Mouse (Mus musculus) hindbrain, embryonic 10.5 days (tissue): ENCODE results near the gene Trappc6b. TPM values are rescaled to one million over a fixed set of nuclear protein-coding genes. Genes with fewer than 3 reads are reported as not detected.
"Not testable (repeated sequence)": the region's sequence is repeated elsewhere in the genome, so short reads cannot be mapped to it uniquely, and the experiment has no call there.

Source experiments
- DNase-seq: peaks from one replicate; pipeline ENCODE4 v3.0.0-alpha.2; 2017; ENCODE audit warnings: low spot score
- H3K27ac ChIP-seq: fragments of 300-500 bp; sonication (generic); 2 replicates; pipeline ENCODE4 v1.5.1; 2016; ENCODE audit warnings: mild to moderate bottlenecking, moderate library complexity
- H3K27me3 ChIP-seq: fragments of 300-500 bp; sonication (generic); 2 replicates; pipeline ENCODE4 v1.6.1; 2016; ENCODE audit warnings: mild to moderate bottlenecking; ENCODE audit not compliant: poor library complexity, insufficient read depth, severe bottlenecking
- H3K36me3 ChIP-seq: fragments of 300-500 bp; sonication (generic); 2 replicates; pipeline ENCODE4 v1.6.1; 2016; ENCODE audit warnings: mild to moderate bottlenecking, moderate library complexity
- H3K4me1 ChIP-seq: fragments of 300-500 bp; sonication (generic); replicated peaks from 2 replicates; pipeline ENCODE4 v1.6.1; 2016; ENCODE audit warnings: mild to moderate bottlenecking
- H3K4me3 ChIP-seq: fragments of 300-500 bp; sonication (generic); 2 replicates; pipeline ENCODE4 v1.5.1; 2016; ENCODE audit warnings: mild to moderate bottlenecking, moderate library complexity
- H3K9me3 ChIP-seq: fragments of 300-500 bp; sonication (generic); 2 replicates; pipeline ENCODE4 v1.6.1; 2016; ENCODE audit warnings: mild to moderate bottlenecking, moderate library complexity
- WGBS: fragments of 180-500 bp; shearing (Covaris S2); methylation state at CpG from one replicate; pipeline ENCODE4 v1.1.7; 2016; 5-methylcytosine and 5-hydroxymethylcytosine counted together
- polyA plus RNA-seq: library from polyadenylated mRNA; unstranded; fragments of >200 nt; fragmentation: Nextera tagmentation; extraction: Ambion mirVana; gene quantifications from 2 replicates; pipeline ENCODE4 v1.2.1, GENCODE M21; 2016

Gene Trappc6b
- polyA plus RNA-seq, 1 experiment from 2014 or later: 84.8 TPM

DNA sequence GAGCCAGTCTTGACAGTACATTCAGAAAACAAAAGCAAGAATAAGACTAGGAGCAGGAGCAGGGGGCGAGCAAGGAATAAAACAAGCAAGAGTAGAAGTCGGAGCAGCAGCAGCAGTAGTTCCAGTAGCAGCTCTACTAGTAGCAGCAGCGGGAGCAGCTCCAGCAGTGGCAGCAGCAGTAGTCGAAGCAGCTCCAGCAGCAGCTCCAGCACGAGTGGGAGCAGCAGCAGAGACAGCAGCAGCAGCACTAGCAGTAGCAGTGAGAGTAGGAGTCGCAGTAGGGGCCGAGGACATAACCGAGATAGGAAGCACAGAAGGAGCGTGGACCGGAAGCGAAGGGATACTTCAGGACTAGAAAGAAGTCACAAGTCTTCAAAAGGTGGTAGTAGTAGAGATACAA, 11.0 kb upstream of the Trappc6b start:
- Histone ChIP-seq H3K27ac (no peak overlapping the region), H3K27me3 (no peaks in the 10 kb centered on the region), H3K36me3 (peaks cover 75% of the 10 kb centered on the region), H3K4me3 (no peak overlapping the region), H3K9me3 (no peaks in the 10 kb centered on the region), H3K4me1 (peaks cover 7% of the 10 kb centered on the region)
- no peak for DNase-seq
- 93% methylated on average over 11 of the region's 11 CpGs for WGBS

DNA sequence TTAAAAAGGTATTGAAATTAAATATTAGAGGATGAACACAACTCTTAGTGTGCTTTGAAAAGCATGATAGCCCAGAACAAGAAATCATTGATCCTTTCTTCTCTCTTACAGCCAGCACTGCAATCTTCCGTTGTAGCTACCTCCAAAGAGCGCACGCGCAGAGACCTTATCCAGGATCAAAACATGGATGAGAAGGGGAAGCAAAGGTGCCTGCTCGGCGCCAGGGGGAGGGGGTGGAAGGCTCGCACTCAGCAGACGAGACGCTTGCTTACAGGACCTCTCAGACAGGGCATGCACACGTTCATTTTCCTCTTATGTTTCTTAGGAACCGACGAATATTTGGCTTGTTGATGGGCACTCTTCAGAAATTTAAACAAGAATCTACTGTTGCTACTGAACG, 7.5 kb upstream of the Trappc6b start:
- Histone ChIP-seq H3K27me3 (no peaks in the 10 kb centered on the region), H3K36me3 (peaks cover 59% of the 10 kb centered on the region), H3K4me3 (no peak overlapping the region), H3K4me1 (peaks cover 14% of the 10 kb centered on the region), H3K27ac (no peak overlapping the region), H3K9me3 (no peaks in the 10 kb centered on the region)
- 94% methylated on average over 13 of the region's 13 CpGs for WGBS
- no peak for DNase-seq

DNA sequence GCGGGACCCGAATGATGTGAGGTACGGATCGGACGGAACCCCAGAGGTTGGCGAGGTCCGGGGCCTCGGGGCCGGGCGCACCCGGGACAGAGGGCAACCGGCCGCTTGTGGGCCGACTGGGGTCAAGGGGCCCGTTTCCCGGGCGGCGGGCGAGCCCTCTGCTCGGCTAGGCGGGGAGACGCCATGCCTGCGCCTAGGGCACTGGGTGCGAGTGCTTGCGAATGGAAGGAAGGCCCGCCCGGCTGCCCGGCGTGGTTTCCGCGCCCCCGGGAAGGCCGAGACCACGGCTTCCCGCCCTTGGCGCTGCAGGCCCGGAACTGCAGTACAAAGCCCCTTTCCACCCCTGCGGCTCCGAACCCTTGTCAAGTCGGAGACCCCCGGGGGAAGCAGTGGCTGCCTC, 5.8 kb upstream of the Trappc6b start:
- Histone ChIP-seq H3K9me3 (no peaks in the 10 kb centered on the region), H3K27ac (peak overlapping the region; percentile 98), H3K36me3 (peaks cover 42% of the 10 kb centered on the region), H3K27me3 (no peaks in the 10 kb centered on the region), H3K4me1 (peaks cover 14% of the 10 kb centered on the region), H3K4me3 (peak overlapping the region; percentile 98)
- under 1% methylated on average over 41 of the region's 41 CpGs for WGBS
- DNase-seq: no peak

DNA sequence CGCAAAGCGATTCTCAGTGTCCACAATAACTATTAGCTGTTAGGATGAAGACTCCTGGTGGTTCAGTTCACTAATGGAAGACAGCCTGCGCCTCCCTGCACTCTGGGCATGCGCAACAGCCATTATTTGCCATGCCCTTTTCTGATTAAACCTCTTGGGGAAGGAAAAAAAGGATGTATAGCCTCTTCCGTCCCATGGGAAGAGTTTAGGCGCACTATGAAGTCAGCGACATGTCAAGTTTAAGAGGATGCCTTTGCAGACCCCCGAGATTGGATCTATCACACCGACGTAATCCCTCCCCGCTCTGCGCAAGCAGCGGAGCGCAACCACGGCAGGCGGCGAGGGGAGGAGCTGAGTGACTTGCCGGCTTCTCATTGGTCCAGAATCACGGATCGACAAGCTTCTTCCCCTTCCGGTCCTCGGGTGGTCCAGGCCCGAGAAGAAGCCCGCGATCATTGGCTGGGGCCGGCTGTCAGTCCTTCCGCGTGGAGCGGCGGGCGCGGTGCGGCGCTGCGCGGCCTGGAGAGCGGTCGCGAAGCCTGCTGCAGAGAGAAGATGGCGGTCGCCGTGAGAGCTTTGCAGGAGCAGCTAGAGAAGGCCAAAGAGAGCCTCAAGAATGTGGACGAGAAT, 5.3 kb upstream of the Trappc6b start, which contains the start of gene Pnn:
Pnn (plus strand) TSS at position 437 of the 630 bp plus-strand sequence.
- H3K9me3 ChIP-seq: no peaks in the 10 kb centered on the region
- no peaks in the 10 kb centered on the region for H3K27me3 ChIP-seq
- under 1% methylated on average over 43 of the region's 43 CpGs for WGBS
- H3K4me3 ChIP-seq: peak within 1 kb of the TSS; percentile 98
- peaks cover 14% of the 10 kb centered on the region for H3K4me1 ChIP-seq
- peak; percentile 97 for DNase-seq
- peaks cover 36% of the 10 kb centered on the region for H3K36me3 ChIP-seq
- H3K27ac ChIP-seq: peak within 1 kb of the TSS; percentile 98

DNA sequence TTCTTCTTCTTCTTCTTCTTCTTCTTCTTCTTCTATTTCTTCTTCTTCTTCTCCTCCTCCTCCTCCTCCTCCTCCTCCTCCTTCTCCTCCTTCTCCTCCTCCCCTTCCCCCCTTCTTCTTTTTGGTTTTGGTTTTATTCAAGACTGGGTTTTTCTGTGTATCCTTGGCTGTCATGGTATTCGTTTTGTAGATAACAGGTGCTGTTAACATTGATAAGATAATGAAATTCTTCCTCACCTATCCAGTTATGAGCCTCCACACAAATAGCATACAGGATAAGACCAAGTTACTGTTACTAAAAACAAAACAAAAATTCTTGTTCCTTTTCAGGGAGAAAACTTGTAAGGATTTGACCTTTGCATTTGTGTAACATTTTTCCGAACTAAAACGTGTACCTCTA, 4.5 kb upstream of the Trappc6b start:
- WGBS: 83% methylated on average over 3 of the region's 3 CpGs
- DNase-seq: no peak

DNA sequence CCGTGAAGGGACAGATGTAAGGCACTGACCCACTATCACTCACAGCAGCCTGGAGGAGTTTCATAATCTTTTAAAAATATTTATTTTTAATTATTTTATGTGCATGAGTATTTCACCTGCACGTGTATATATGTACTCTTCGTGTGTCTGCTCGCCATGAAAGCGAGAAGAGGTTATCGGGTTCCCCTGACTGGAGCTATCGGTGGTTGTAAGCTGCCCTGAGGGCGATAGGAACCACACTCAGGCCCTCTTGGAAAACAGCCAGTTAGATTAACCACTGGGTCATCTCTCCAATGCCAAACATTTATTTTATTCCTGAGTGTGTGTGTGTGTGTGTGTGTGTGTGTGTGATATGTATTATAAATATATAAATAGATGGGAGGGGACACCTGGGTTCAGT, 3.6 kb upstream of the Trappc6b start:
- H3K36me3 ChIP-seq: peaks cover 19% of the 10 kb centered on the region
- H3K27ac ChIP-seq: no peak overlapping the region
- H3K27me3 ChIP-seq: no peaks in the 10 kb centered on the region
- H3K4me3 ChIP-seq: no peak overlapping the region
- no peak for DNase-seq
- H3K4me1 ChIP-seq: peaks cover 25% of the 10 kb centered on the region
- no peaks in the 10 kb centered on the region for H3K9me3 ChIP-seq
- 83% methylated on average over 8 of the region's 8 CpGs for WGBS

More for the DNA sequence above, 4.5 kb upstream of the Trappc6b start:
- Histone ChIP-seq H3K27me3 (no peaks in the 10 kb centered on the region), H3K27ac (peak overlapping the region; percentile 98), H3K9me3 (no peaks in the 10 kb centered on the region), H3K4me3 (peak overlapping the region; percentile 98), H3K4me1 (peaks cover 17% of the 10 kb centered on the region), H3K36me3 (peaks cover 29% of the 10 kb centered on the region)

DNA sequence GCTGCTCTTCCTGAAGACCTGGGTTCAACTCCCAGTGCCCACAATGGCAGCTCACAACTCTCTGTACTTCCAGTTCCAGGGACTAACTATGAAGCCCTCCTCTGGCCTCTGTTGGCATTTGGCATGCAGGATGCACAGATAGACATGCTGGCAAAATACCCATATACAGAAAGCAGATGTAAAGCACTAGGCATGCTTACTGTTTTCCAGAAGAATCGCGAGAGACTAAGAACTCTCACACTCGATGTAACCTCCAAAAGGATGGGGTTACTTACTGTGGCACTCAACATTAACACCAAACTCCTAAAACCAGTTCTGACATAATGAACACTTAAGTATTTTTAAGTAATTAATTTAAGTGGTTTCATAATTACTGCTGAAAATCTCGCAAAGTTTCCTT, 950 bp downstream of the Trappc6b start:
- 70% methylated on average over 4 of the region's 4 CpGs for WGBS
- DNase-seq: no peak
- Histone ChIP-seq H3K36me3 (peaks cover 43% of the 10 kb centered on the region), H3K9me3 (no peaks in the 10 kb centered on the region), H3K27me3 (no peaks in the 10 kb centered on the region), H3K4me3 (peak overlapping the region; percentile 80), H3K27ac (peak overlapping the region; percentile 96), H3K4me1 (peaks cover 20% of the 10 kb centered on the region)

DNA sequence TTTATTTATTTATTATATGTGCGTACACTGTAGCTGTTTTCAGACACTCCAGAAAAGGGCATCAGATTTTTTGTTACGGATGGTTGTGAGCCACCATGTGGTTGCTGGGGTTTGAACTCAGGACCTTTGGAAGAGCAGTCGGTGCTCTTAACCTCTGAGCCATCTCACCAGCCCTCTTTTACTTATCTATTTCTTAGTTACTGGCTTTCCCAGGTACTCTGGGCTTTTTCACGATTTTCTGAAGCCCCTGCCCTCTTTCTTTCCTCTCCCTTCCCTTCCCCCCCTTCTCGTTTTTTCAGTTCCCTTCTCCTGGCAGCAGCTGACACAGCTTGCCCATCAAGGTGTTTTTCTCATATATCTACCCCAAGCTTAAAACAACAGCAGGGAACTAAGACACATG, 3.0 kb downstream of the Trappc6b start:
- not testable (repeated sequence) for H3K4me3 ChIP-seq, H3K9me3 ChIP-seq, DNase-seq, H3K27ac ChIP-seq, H3K27me3 ChIP-seq
- H3K36me3 ChIP-seq: peaks cover 59% of the 10 kb centered on the region
- peaks cover 20% of the 10 kb centered on the region for H3K4me1 ChIP-seq
- 91% methylated on average over 5 of the region's 5 CpGs for WGBS

DNA sequence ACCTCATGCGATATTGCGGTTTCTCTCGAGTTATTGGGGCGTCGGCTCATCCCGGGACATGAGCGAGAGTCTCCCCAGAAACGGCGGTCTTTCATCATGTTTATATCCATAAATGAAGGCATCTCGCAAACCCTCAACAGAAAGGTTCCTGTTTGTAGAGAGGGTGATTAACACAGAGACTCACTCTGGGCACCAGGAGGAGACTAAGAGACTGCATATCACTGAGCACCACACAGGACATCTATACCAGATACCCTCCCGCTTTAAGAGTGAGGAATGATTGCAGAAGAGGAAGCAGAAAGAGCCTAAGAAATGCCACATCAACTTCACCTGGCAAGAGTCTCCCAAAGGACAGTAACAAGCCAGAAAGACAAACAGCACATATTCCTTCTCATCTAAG, 5.0 kb downstream of the Trappc6b start:
- no peak for DNase-seq
- H3K27ac ChIP-seq: no peak overlapping the region
- no peak overlapping the region for H3K4me3 ChIP-seq
- H3K36me3 ChIP-seq: peaks cover 67% of the 10 kb centered on the region
- peaks cover 18% of the 10 kb centered on the region for H3K4me1 ChIP-seq
- H3K9me3 ChIP-seq: no peaks in the 10 kb centered on the region
- 96% methylated on average over 11 of the region's 11 CpGs for WGBS
- no peaks in the 10 kb centered on the region for H3K27me3 ChIP-seq

DNA sequence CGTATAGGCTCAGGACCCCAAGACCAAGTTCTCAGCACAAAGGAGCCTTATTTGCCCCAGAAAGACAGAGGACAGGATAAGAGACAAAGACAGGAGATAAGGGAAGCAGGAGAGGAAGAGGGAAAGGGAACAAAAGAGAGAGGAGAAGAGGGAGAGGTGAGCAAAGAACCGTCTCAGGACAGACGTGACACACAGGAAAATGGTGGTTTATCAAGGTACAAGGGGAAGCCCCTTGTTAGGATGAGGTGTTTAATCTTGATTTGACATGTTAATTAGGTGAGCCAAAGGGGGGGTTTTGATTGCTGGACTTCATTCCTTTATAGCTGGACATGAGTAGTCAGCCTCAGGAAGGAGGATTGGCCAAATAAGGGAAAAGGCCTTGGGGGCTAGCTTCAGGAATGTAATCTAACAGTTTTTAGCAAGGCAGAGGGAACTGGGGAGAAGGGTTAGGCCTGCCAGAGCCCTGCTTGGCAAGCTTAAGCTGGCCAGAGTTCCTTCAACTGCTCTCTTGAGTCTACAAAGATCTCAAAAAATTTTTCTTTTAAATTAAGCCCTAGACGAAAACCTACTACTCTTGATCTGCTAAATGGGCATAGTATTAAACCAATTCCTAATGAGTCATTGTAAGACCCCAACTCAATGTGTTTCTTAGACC, 5.9 kb downstream of the Trappc6b start:
- Histone ChIP-seq H3K9me3 (no peaks in the 10 kb centered on the region), H3K36me3 (peaks cover 72% of the 10 kb centered on the region), H3K27ac (no peak overlapping the region), H3K4me1 (peaks cover 14% of the 10 kb centered on the region), H3K4me3 (no peak overlapping the region), H3K27me3 (no peaks in the 10 kb centered on the region)
- 90% methylated on average over 4 of the region's 4 CpGs for WGBS
- no peak for DNase-seq

DNA sequence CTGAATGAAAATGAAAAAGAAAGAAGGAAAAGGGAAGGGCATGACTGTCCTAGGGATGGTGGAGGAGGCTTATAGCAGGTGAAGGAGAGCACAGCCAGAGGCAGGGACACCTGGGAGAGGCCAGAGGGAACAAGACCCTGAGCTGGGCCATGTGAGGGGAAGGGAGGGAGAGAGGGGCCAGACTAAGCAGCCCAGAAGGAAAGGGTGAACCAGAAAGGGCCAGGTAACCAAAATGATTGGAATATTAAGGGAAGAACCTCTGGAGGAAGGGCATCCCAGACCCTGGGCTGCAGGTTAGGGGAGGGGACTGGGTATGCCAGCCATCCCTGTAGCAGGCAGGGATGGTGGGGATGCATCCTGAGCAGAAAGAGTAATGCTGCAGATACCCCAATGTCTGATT, 7.3 kb downstream of the Trappc6b start:
- Histone ChIP-seq H3K9me3 (no peaks in the 10 kb centered on the region), H3K27ac (no peak overlapping the region), H3K4me3 (no peak overlapping the region), H3K27me3 (no peaks in the 10 kb centered on the region), H3K36me3 (peaks cover 76% of the 10 kb centered on the region), H3K4me1 (peaks cover under 1% of the 10 kb centered on the region; the same call in 1 of the 2 replicates)
- DNase-seq: no peak

DNA sequence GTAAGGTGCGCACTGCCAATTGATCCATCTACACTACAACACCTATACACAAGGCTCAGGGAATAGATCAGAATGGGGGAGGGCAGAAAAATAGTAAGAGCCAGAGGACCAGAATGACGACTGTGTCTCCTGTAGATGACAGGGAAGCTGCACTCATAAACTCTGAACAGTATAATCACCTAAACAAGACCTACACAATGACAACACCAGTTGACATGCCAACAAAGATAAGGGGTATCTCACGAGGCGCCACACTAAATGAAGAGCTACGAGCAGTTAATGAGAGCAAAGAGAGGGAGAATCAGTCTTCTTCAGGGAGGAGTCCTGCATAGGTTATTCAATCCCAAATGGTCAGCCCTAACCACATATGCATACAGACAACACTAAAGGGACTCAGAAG, 8.1 kb downstream of the Trappc6b start:
- no peak for DNase-seq
- no peaks in the 10 kb centered on the region for H3K27me3 ChIP-seq
- H3K9me3 ChIP-seq: no peaks in the 10 kb centered on the region
- H3K4me3 ChIP-seq: no peak overlapping the region
- H3K4me1 ChIP-seq: no peaks in the 10 kb centered on the region
- H3K36me3 ChIP-seq: peaks cover 76% of the 10 kb centered on the region
- 91% methylated on average over 5 of the region's 5 CpGs for WGBS
- H3K27ac ChIP-seq: no peak overlapping the region

DNA sequence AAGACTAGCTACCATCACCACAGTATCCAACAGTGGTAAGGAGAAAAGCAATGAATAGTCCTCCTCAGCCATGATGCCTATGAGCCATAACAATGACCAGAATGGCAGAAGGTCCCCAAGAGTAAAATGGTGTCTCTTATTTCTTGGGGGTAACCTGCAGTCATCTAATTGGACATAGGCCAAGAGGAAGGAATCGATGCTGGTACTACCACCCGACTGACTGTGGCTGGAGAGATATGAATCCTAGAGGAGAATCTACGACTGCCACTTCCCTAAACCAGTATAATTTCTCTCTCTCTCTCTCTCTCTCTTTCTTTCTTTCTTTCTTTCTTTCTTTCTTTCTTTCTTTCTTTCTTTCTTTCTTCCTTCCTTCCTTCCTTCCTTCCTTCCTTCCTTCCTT, 8.8 kb downstream of the Trappc6b start:
- no peaks in the 10 kb centered on the region for H3K27me3 ChIP-seq
- H3K4me1 ChIP-seq: no peaks in the 10 kb centered on the region
- H3K9me3 ChIP-seq: no peaks in the 10 kb centered on the region
- peaks cover 77% of the 10 kb centered on the region for H3K36me3 ChIP-seq
- H3K27ac ChIP-seq: no peak overlapping the region
- H3K4me3 ChIP-seq: no peak overlapping the region
- 98% methylated on average over 3 of the region's 3 CpGs for WGBS
- no peak for DNase-seq
